Mouse (Mus musculus) MEL (cell line): ENCODE results near the gene Sytl3.
"Not testable (repeated sequence)": the region's sequence is repeated elsewhere in the genome, so short reads cannot be mapped to it uniquely, and the experiment has no call there.

Source experiments
- CTCF ChIP-seq, 3 experiments: IDR thresholded peaks in 2 of 3; conservative IDR thresholded peaks in 1 of 3; 2 replicates each; pipeline ENCODE4 v1.5.1; 2011 to 2012; ENCODE audit warnings: low read length in 3 of 3, low read depth in 2 of 3, mild to moderate bottlenecking in 2 of 3, improper control_type of control experiment in 1 of 3, inconsistent platforms in 1 of 3, mixed read lengths in 1 of 3, moderate library complexity in 1 of 3; ENCODE audit not compliant: control insufficient read depth in 1 of 3, insufficient read depth in 1 of 3, poor library complexity in 1 of 3, severe bottlenecking in 1 of 3
- E2F4 ChIP-seq: IDR thresholded peaks from 2 replicates; pipeline ENCODE4 v1.6.1; 2011; ENCODE audit warnings: low read depth, low read length, improper control_type of control experiment, borderline replicate concordance
- MAX ChIP-seq: IDR thresholded peaks from 2 replicates; pipeline ENCODE4 v1.6.1; 2011; ENCODE audit warnings: low read length, improper control_type of control experiment
- MAZ ChIP-seq: IDR thresholded peaks from 2 replicates; pipeline ENCODE4 v1.6.1; 2012; ENCODE audit warnings: low read depth, mild to moderate bottlenecking, inconsistent platforms, low read length, improper control_type of control experiment
- NELFE ChIP-seq: IDR thresholded peaks from 2 replicates; pipeline ENCODE4 v1.6.1; 2011; ENCODE audit warnings: low read depth, low read length, improper control_type of control experiment
- POLR2A ChIP-seq, 2 experiments: IDR thresholded peaks; 2 replicates each; pipeline ENCODE4 v1.6.1; 2011 to 2012; ENCODE audit warnings: low read length in 2 of 2, mild to moderate bottlenecking in 2 of 2, control low read depth in 1 of 2, improper control_type of control experiment in 1 of 2, low read depth in 1 of 2, moderate library complexity in 1 of 2; ENCODE audit not compliant: control insufficient read depth in 1 of 2, insufficient read depth in 1 of 2, poor library complexity in 1 of 2
- TAL1 ChIP-seq: IDR thresholded peaks from 2 replicates; pipeline ENCODE4 v1.6.1; 2012; ENCODE audit warnings: mild to moderate bottlenecking, inconsistent platforms, low read length, moderate library complexity, mixed read lengths

DNA sequence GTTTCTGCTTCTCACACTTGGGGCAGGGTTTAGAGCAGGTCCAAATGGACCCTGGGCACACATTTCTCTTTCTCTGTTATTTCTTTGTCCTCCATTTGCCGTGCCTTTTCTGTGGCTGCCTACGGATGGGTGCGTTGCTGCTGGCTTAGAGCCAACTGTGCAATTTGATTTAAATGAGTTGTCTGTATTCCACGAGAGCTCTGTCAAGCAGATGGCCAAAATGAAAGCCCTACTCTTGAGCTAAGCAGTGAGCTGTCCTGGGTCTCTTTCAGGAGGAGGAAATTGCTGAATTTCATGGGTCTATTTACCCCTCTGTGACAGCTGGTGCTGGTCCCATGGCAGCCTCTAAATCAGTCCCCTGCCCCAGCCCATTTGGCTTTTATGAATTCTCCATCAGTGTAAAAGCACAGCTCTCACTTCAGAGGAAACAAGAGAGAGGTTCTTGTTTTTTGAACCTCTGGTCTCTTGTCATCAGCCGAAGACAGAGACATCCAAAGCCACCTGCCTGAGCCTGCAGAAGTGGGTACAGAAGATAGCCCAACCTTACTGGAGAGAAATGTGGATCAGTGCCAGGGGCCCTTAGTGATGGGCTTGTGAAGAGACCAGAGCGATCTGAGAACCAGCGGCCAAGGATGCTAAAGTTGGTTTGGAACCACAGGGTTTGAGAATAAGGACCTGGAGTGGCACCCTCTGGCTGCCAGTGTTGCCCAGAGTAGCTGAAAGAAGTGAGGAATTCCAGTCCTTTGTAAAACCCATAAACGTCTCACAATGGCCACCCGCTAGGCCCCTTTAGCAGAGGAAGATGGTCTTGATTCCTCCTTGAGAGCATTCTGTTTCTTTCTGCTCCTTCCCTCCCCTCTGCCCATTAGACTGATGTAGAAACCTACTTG is 44.7 kb downstream of the Sytl3 start:
- not testable (repeated sequence) for TF ChIP-seq POLR2A (IDR thresholded peaks at IDR 0.05; ENCODE audit: control insufficient read depth in 1 of 2, insufficient read depth in 1 of 2, low read depth in 1 of 2, low read length in 2 of 2, poor library complexity in 1 of 2); MAX; CTCF (IDR thresholded peaks at IDR 0.05 in 2 of 3, conservative IDR thresholded peaks at IDR 0.05 in 1 of 3; ENCODE audit: control insufficient read depth in 1 of 3, insufficient read depth in 1 of 3, low read depth in 2 of 3, low read length in 3 of 3, poor library complexity in 1 of 3, severe bottlenecking in 1 of 3); NELFE; MAZ; TAL1; E2F4
